ENCODE assay signal across 25 mouse cellular contexts in the genomic region with DNA sequence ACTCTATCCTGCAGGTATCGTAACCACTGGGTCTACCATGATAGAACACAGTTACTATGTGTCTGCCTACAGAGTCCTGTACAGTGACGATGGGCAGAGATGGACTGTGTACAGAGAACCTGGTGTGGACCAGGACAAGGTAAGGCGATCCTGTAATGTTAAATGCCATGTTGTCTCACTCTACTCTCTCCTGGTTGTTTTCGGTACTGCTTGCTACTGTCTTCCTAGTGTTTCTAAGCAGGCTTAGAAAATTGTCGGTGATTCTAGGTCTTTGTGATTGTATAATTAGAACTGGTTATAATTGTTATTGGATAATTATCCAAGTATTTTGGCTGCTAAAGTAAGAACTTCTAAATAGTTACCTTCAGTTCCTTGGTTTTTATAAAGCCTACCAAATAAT. TPM values are rescaled to one million over a fixed set of nuclear protein-coding genes. Genes with fewer than 3 reads are reported as not detected.
DNase-seq lines count a peak whose midpoint lies in the region; ATAC-seq and TF ChIP-seq lines count a peak whose summit lies in the region.
"Had no signal": no experiment of that assay in that cellular context is flagged by ENCODE, and none has a peak within 500 bp of the region (broad histone marks: within the 10 kb centered on the region; RNA-seq: fewer than 3 reads in every experiment).

No protein-coding gene starts in this region.

- TF ChIP-seq POLR2A in heart, adult 2 months (IDR thresholded peaks at IDR 0.05; ENCODE audit: insufficient read depth, low read depth, low read length): no peak

- no peak overlapping the region for H3K4me3 ChIP-seq in heart, adult 2 months
- H3K4me3 ChIP-seq in hindbrain, postnatal 0 days (ENCODE audit: low read length): no peak overlapping the region
- no peak overlapping the region for H3K4me3 ChIP-seq in hindbrain, embryonic 11.5 days (ENCODE audit: low read depth, low read length)
- H3K4me3 ChIP-seq in liver, embryonic 13.5 days (replicated peaks): no peak overlapping the region
- no peak overlapping the region for H3K4me3 ChIP-seq in liver, postnatal 0 days (ENCODE audit: low read depth, low read length)
- H3K4me3 ChIP-seq in stomach, postnatal 0 days (ENCODE audit: low read depth, low read length): no peak overlapping the region
- H3K4me3 ChIP-seq: embryonic facial prominence, embryonic 13.5 days; forebrain, embryonic 10.5 days; hindbrain, embryonic 12.5 days; megakaryocyte, embryonic 14.5 days; midbrain, embryonic 12.5 days had no signal

- peak; percentile 65 for TF ChIP-seq CTCF in heart, adult 2 months (IDR thresholded peaks at IDR 0.05)
- peak; percentile 45; the same call in 1 of the 2 replicates for TF ChIP-seq CTCF in hindbrain, postnatal 0 days (IDR thresholded peaks at IDR 0.05; ENCODE audit: low read depth)
- TF ChIP-seq CTCF in liver, postnatal 0 days (IDR thresholded peaks at IDR 0.05; ENCODE audit: low read depth): no peak
- TF ChIP-seq CTCF in stomach, postnatal 0 days (IDR thresholded peaks at IDR 0.05; ENCODE audit: low read depth): peak; percentile 35

- H3K79me2 ChIP-seq in heart, adult 2 months (replicated peaks; ENCODE audit: control insufficient read depth, insufficient read depth, low read length): no peaks in the 10 kb centered on the region

- 91% methylated on average over 5 of the region's 5 CpGs for WGBS in heart, adult 2 months
- 93% methylated on average over 5 of the region's 5 CpGs for WGBS in hindbrain, postnatal 0 days
- WGBS in hindbrain, embryonic 11.5 days: 96% methylated on average over 5 of the region's 5 CpGs
- 88% methylated on average over 5 of the region's 5 CpGs for WGBS in liver, embryonic 13.5 days (ENCODE audit: insufficient replicate concordance)
- 88% methylated on average over 5 of the region's 5 CpGs for WGBS in liver, postnatal 0 days (ENCODE audit: insufficient replicate concordance)
- 94% methylated on average over 5 of the region's 5 CpGs for whole genome bisulfite sequencing in stomach, postnatal 0 days

- no peak overlapping the region for H3K4me2 ChIP-seq in hindbrain, postnatal 0 days (ENCODE audit: low read depth, low read length)
- no peak overlapping the region for H3K4me2 ChIP-seq in hindbrain, embryonic 11.5 days (replicated peaks; ENCODE audit: low read depth, low read length)
- H3K4me2 ChIP-seq in liver, embryonic 13.5 days: no peak overlapping the region
- H3K4me2 ChIP-seq in liver, postnatal 0 days (ENCODE audit: low read depth, low read length): no peak overlapping the region
- no peak overlapping the region for H3K4me2 ChIP-seq in stomach, postnatal 0 days (replicated peaks; ENCODE audit: low read depth)
- H3K4me2 ChIP-seq: embryonic facial prominence, embryonic 13.5 days; hindbrain, embryonic 12.5 days; midbrain, embryonic 12.5 days had no signal

- H3K9me3 ChIP-seq in hindbrain, postnatal 0 days (ENCODE audit: low read length): no peaks in the 10 kb centered on the region
- no peaks in the 10 kb centered on the region for H3K9me3 ChIP-seq in hindbrain, embryonic 11.5 days (ENCODE audit: control insufficient read depth, low read length)
- H3K9me3 ChIP-seq in liver, embryonic 13.5 days (replicated peaks): no peaks in the 10 kb centered on the region
- no peaks in the 10 kb centered on the region for H3K9me3 ChIP-seq in liver, postnatal 0 days (ENCODE audit: low read length)
- no peaks in the 10 kb centered on the region for H3K9me3 ChIP-seq in stomach, postnatal 0 days (ENCODE audit: control insufficient read depth, low read length)
- H3K9me3 ChIP-seq: embryonic facial prominence, embryonic 13.5 days; forebrain, embryonic 10.5 days; hindbrain, embryonic 12.5 days; megakaryocyte, embryonic 14.5 days; midbrain, embryonic 12.5 days had no signal

- no peak for TF ChIP-seq EP300 in heart, adult 2 months (IDR thresholded peaks at IDR 0.05; ENCODE audit: insufficient read depth, low read depth, low read length)
- TF ChIP-seq EP300 in liver, postnatal 0 days (IDR thresholded peaks at IDR 0.05; ENCODE audit: low read depth): no peak
- no peak for TF ChIP-seq EP300 in stomach, postnatal 0 days (optimal IDR thresholded peaks at IDR 0.05)

- intact Hi-C loops in heart, adult 2 months (cut with DNase I): loop anchor here (1.0 to 10.0 kb wide), 3 partner anchors 152 to 817 kb away; no protein-coding TSS in a partner anchor

- ATAC-seq in hindbrain, postnatal 0 days: no peak
- ATAC-seq in hindbrain, embryonic 11.5 days (ENCODE audit: low FRiP score): no peak
- no peak for ATAC-seq in liver, embryonic 13.5 days (ENCODE audit: low read depth)
- no peak for ATAC-seq in liver, postnatal 0 days
- ATAC-seq in stomach, postnatal 0 days (ENCODE audit: low FRiP score, low TSS enrichment): no peak
- ATAC-seq: forebrain, embryonic 16.5 days; intestine, embryonic 16.5 days; lung, postnatal 0 days had no signal

- H3K27me3 ChIP-seq in heart, adult 2 months (ENCODE audit: control insufficient read depth, insufficient read depth, low read length): no peaks in the 10 kb centered on the region
- H3K27me3 ChIP-seq in hindbrain, postnatal 0 days (ENCODE audit: insufficient read depth, low read length): no peaks in the 10 kb centered on the region
- no peaks in the 10 kb centered on the region for H3K27me3 ChIP-seq in hindbrain, embryonic 11.5 days (ENCODE audit: control insufficient read depth, insufficient read depth, low read length)
- H3K27me3 ChIP-seq in liver, embryonic 13.5 days: no peaks in the 10 kb centered on the region
- H3K27me3 ChIP-seq in liver, postnatal 0 days (ENCODE audit: insufficient read depth, low read length): no peaks in the 10 kb centered on the region
- no peaks in the 10 kb centered on the region for H3K27me3 ChIP-seq in stomach, postnatal 0 days (ENCODE audit: control insufficient read depth, insufficient read depth, low read length)
- H3K27me3 ChIP-seq: embryonic facial prominence, embryonic 13.5 days; hindbrain, embryonic 12.5 days; megakaryocyte, embryonic 14.5 days; midbrain, embryonic 12.5 days had no signal

- no peak overlapping the region for H3K27ac ChIP-seq in heart, adult 2 months
- no peak overlapping the region for H3K27ac ChIP-seq in hindbrain, postnatal 0 days
- H3K27ac ChIP-seq in hindbrain, embryonic 11.5 days (ENCODE audit: low read depth, low read length): no peak overlapping the region
- H3K27ac ChIP-seq in liver, embryonic 13.5 days: peak overlapping the region; percentile 45; the same call in 1 of the 2 replicates
- H3K27ac ChIP-seq in liver, postnatal 0 days (ENCODE audit: low read depth): no peak overlapping the region
- no peak overlapping the region for H3K27ac ChIP-seq in stomach, postnatal 0 days (replicated peaks)
- H3K27ac ChIP-seq: embryonic facial prominence, embryonic 13.5 days; forebrain, embryonic 10.5 days; hindbrain, embryonic 12.5 days; midbrain, embryonic 12.5 days had no signal

- H3K36me3 ChIP-seq in heart, adult 2 months (ENCODE audit: control insufficient read depth, insufficient read depth, low read length): no peaks in the 10 kb centered on the region; the same call in 1 of the 2 replicates
- H3K36me3 ChIP-seq in hindbrain, postnatal 0 days (ENCODE audit: insufficient read depth, low read length): peaks cover 9% of the 10 kb centered on the region; the same call in 1 of the 2 replicates
- no peaks in the 10 kb centered on the region for H3K36me3 ChIP-seq in hindbrain, embryonic 11.5 days (ENCODE audit: control insufficient read depth, insufficient read depth, low read length)
- H3K36me3 ChIP-seq in liver, embryonic 13.5 days: peaks cover 8% of the 10 kb centered on the region
- H3K36me3 ChIP-seq in liver, postnatal 0 days (replicated peaks; ENCODE audit: insufficient read depth, low read length): no peaks in the 10 kb centered on the region
- 0 out of 2 replicates have a peak, but pooled peaks cover 3% of the 10 kb centered on the region for H3K36me3 ChIP-seq in stomach, postnatal 0 days (ENCODE audit: control insufficient read depth, insufficient read depth, low read length)

- H3K9ac ChIP-seq in heart, adult 2 months (ENCODE audit: low read depth, low read length): no peak overlapping the region
- no peak overlapping the region for H3K9ac ChIP-seq in hindbrain, postnatal 0 days (replicated peaks; ENCODE audit: low read length)
- no peak overlapping the region for H3K9ac ChIP-seq in hindbrain, embryonic 11.5 days (ENCODE audit: low read depth, low read length)
- H3K9ac ChIP-seq in liver, embryonic 13.5 days: no peak overlapping the region
- H3K9ac ChIP-seq in liver, postnatal 0 days (replicated peaks): no peak overlapping the region
- H3K9ac ChIP-seq in stomach, postnatal 0 days (ENCODE audit: low read length): no peak overlapping the region
- H3K9ac ChIP-seq: embryonic facial prominence, embryonic 13.5 days; hindbrain, embryonic 12.5 days; midbrain, embryonic 12.5 days had no signal

- no peak for DNase-seq in heart, adult 2 months
- DNase-seq in heart, adult 18-20 months: no peak
- DNase-seq in hindbrain, postnatal 0 days (ENCODE audit: low spot score): no peak
- no peak for DNase-seq in hindbrain, embryonic 11.5 days (ENCODE audit: low spot score)
- DNase-seq in liver, embryonic 13.5 days: no peak
- no peak for DNase-seq in liver, postnatal 0 days
- DNase-seq in stomach, postnatal 0 days (ENCODE audit: low spot score): no peak
- DNase-seq: adrenal gland, postnatal 36 days; cerebellum, adult 18-20 months; cerebellum, postnatal 10 days; gastrocnemius, postnatal 25 days; heart, postnatal 14 days; kidney, adult 9 months; kidney, postnatal 14 days; left cerebral cortex, postnatal 4 days; lung, adult 18-20 months; lung, postnatal 4 days had no signal

- peaks cover 4% of the 10 kb centered on the region for H3K4me1 ChIP-seq in heart, adult 2 months (ENCODE audit: control insufficient read depth, insufficient read depth, low read length)
- H3K4me1 ChIP-seq in hindbrain, postnatal 0 days (ENCODE audit: insufficient read depth, low read length): no peaks in the 10 kb centered on the region
- no peaks in the 10 kb centered on the region for H3K4me1 ChIP-seq in hindbrain, embryonic 11.5 days (replicated peaks; ENCODE audit: control insufficient read depth, insufficient read depth, low read length)
- peaks cover 71% of the 10 kb centered on the region for H3K4me1 ChIP-seq in liver, embryonic 13.5 days (replicated peaks)
- H3K4me1 ChIP-seq in liver, postnatal 0 days (ENCODE audit: insufficient read depth): peaks cover 16% of the 10 kb centered on the region
- H3K4me1 ChIP-seq in stomach, postnatal 0 days (replicated peaks; ENCODE audit: control insufficient read depth, insufficient read depth): no peaks in the 10 kb centered on the region
- H3K4me1 ChIP-seq: embryonic facial prominence, embryonic 13.5 days; forebrain, embryonic 10.5 days; hindbrain, embryonic 12.5 days; midbrain, embryonic 12.5 days had no signal

RNA-seq across cellular contexts. Expression of gene Dcbld2, which starts 43.4 kb away (rescaled TPM):
- total RNA-seq in heart, adult 2 months (2021): 10 to 100 TPM; 14.0 to 16.8 TPM
- polyA plus RNA-seq in heart, adult 2 months (2012; rRNA removed): 9.0 and 17.8 TPM in 2 replicates
- total RNA-seq in heart, adult 18-20 months (2021): 10 to 100 TPM; 11.1 to 14.8 TPM
- 28.9 and 37.1 TPM in 2 replicates for total RNA-seq in hindbrain, postnatal 0 days (2014; rRNA removed)
- 3.7 and 4.4 TPM in 2 replicates for polyA plus RNA-seq in hindbrain, postnatal 0 days (2015; fragmentation: Nextera tagmentation; extraction: Ambion mirVana)
- polyA plus RNA-seq in hindbrain, embryonic 11.5 days (2014; fragmentation: Nextera tagmentation; extraction: Ambion mirVana): 14.0 and 16.7 TPM in 2 replicates
- 1.1 TPM in 2 replicates for polyA plus RNA-seq in liver, embryonic 13.5 days (2015; fragmentation: Nextera tagmentation; extraction: Ambion mirVana)
- polyA plus RNA-seq in liver, postnatal 0 days (2015; fragmentation: Nextera tagmentation; extraction: Ambion mirVana): 0.31 and 0.64 TPM in 2 replicates
- polyA plus RNA-seq in stomach, postnatal 0 days (2015; fragmentation: Nextera tagmentation; extraction: Ambion mirVana): 3.7 and 4.5 TPM in 2 replicates
